Mouse (Mus musculus) stomach, adult 2 months (tissue): ENCODE data around the gene Csf3r. TPM values are rescaled to one million over a fixed set of nuclear protein-coding genes. Genes with fewer than 3 reads are reported as not detected.

Experiments
- polyA plus RNA-seq: library from polyadenylated mRNA; depleted of rRNA; stranded (reverse); fragments of >200 nt; gene quantifications from 2 replicates; pipeline ENCODE4 v1.2.3, GENCODE M21; 2012; rRNA removed

Gene Csf3r
- 0.68 and 1.0 TPM in 2 replicates for polyA plus RNA-seq

DNA sequence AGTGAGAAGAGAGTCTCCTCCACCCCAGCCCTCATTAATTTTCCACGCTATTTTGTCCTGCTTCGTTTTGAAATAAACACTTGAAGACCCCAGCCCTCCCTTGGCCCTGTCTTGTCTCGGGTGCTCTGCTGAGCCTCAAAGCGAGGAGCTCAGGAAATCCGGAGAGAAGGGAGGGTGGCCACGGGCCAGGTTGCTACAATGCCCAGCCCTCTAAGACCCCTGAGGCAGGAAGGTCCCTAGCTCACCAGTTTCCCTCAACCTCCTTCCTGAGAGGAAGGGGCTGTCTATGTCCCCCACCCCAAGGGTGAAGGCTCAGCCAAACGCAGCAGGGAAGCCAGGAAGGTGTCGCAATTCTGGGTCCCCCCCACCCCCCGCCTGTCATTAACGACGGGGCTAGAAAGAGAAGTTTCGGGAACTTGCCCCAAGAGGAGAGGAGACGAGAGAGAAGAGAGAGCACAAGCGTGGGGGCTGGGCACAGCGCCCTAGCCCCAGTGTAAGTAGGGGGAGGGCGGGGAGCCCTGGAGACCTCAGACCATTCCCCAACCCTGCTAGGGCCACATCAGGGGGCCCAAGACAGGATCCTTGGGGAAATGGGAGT is at the start of gene Csf3r:
Gene Csf3r, plus strand, starts transcription at position 248 of the 598 bp plus-strand sequence.

GRCm38 (mm10) chr4:126046851-126047585 is 22.7 kb downstream of the Csf3r start, which contains the start of gene Mrps15:
Gene Mrps15, plus strand, starts transcription at chr4:126046925.

DNA sequence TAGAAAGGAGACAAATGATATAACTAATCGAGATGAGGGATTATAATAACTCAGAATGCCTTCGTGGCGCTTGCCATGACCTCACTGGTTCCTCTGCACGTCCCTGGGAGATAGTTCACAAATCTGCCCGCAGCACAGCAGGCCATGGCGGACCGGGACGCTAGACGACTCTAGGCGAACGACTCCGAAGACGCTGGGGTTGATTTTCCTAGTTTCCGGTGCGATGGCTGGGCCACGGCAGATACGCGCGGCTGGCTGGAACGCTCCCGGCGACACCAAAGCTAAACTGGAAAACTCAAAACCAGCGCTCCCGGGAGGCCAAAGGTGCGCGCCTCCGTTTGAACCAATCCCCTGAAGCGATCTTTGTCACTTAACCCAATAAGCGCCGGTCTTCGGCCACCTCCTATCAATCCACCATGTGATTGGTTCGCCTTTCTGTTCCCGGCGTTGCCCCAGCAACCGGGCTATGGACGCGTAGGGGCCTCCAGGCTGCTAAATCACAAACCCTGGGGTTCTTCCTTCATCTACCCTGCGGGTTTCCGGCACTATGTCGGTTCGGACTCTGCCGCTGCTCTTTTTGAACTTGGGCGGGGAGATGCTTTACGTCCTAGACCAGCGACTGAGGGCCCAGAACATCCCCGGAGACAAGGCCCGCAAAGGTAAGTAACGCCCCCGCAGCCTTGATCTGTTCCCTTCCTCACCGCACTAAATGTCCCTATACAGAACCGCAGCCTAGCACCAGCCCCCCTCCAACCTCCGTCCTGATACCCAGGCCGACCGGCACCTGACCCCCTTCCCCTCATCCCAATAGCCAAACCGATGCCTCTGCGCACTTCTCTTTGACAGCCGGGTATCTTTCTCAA is 34.0 kb downstream of the Csf3r start, which contains the start of gene Oscp1:
Gene Oscp1, plus strand, starts transcription at position 432 of the 863 bp plus-strand sequence.

Other genes starting within 250 kb of the Csf3r start
- gene Mrps15, start 22.4 kb downstream of the Csf3r start, polyA plus RNA-seq: 31.7 and 90.0 TPM in 2 replicates
- 0.17 and 0.31 TPM in 2 replicates for gene Oscp1, start 34.0 kb downstream of the Csf3r start, polyA plus RNA-seq
- 12.5 and 15.2 TPM in 2 replicates for gene Lsm10, start 72.1 kb downstream of the Csf3r start, polyA plus RNA-seq
- 15.4 and 21.0 TPM in 2 replicates for gene Stk40, start 79.4 kb downstream of the Csf3r start, polyA plus RNA-seq
- 33.1 and 68.5 TPM in 2 replicates for gene Eva1b, start 123.2 kb downstream of the Csf3r start, polyA plus RNA-seq
- gene Sh3d21, start 138.9 kb downstream of the Csf3r start, polyA plus RNA-seq: 2.1 and 4.1 TPM in 2 replicates
- gene Thrap3, start 178.2 kb downstream of the Csf3r start, polyA plus RNA-seq: 9.9 and 15.7 TPM in 2 replicates
- gene Map7d1, start 231.8 kb downstream of the Csf3r start, polyA plus RNA-seq: 37.2 and 66.6 TPM in 2 replicates
- 7.2 and 9.1 TPM in 2 replicates for gene Trappc3, start 237.8 kb downstream of the Csf3r start, polyA plus RNA-seq